Mouse (Mus musculus) thymus, postnatal 14 days (tissue): ENCODE results near the gene Gm29276.
"Not testable (repeated sequence)": the region's sequence is repeated elsewhere in the genome, so short reads cannot be mapped to it uniquely, and the experiment has no call there.

ENCODE experiments used
- DNase-seq: peaks from one replicate; pipeline ENCODE4 v3.0.0; 2021

Gm29276 gene

GRCm38 (mm10) chrY:42582150-42582549 lies at the start of gene Gm29276:
TSS of gene Gm29276 (minus strand) at chrY:42582250.
- not testable (repeated sequence) for DNase-seq
